Mouse (Mus musculus) forebrain, embryonic 11.5 days (tissue): ENCODE results near the gene Twist2. TPM values are rescaled to one million over a fixed set of nuclear protein-coding genes. Genes with fewer than 3 reads are reported as not detected.

Experiments used
- ATAC-seq: fragments of 200-750 bp; cut with Nextera tagmentation; replicated peaks from 2 replicates; pipeline ENCODE4 v1.8.0; 2017; ENCODE audit warnings: moderate TSS enrichment; ENCODE audit not compliant: low FRiP score
- DNase-seq: peaks from one replicate; pipeline ENCODE4 v3.0.0-alpha.2; 2017; ENCODE audit warnings: low spot score
- H3K27ac ChIP-seq: fragments of 300-500 bp; sonication (generic); 2 replicates; pipeline ENCODE4 v1.5.1; 2014; ENCODE audit warnings: low read depth, low read length
- H3K27me3 ChIP-seq: fragments of 300-500 bp; sonication (generic); 2 replicates; pipeline ENCODE4 v1.6.1; 2014; ENCODE audit warnings: mild to moderate bottlenecking, low read length, mixed read lengths; ENCODE audit not compliant: control insufficient read depth, insufficient read depth
- H3K36me3 ChIP-seq: fragments of 300-500 bp; sonication (generic); 2 replicates; pipeline ENCODE4 v1.6.1; 2014; ENCODE audit warnings: mild to moderate bottlenecking, low read length, moderate library complexity, mixed read lengths; ENCODE audit not compliant: control insufficient read depth, insufficient read depth
- H3K4me1 ChIP-seq: fragments of 300-500 bp; sonication (generic); replicated peaks from 2 replicates; pipeline ENCODE4 v1.6.1; 2014; ENCODE audit warnings: low read length, mixed read lengths; ENCODE audit not compliant: control insufficient read depth, insufficient read depth
- H3K4me2 ChIP-seq: fragments of 300-500 bp; sonication (generic); 2 replicates; pipeline ENCODE4 v1.6.1; 2014; ENCODE audit warnings: low read depth, mild to moderate bottlenecking, low read length, moderate library complexity, mixed read lengths; ENCODE audit not compliant: severe bottlenecking
- H3K4me3 ChIP-seq: fragments of 300-500 bp; sonication (generic); 2 replicates; pipeline ENCODE4 v1.5.1; 2014; ENCODE audit warnings: low read depth, low read length
- H3K9ac ChIP-seq: fragments of 300-500 bp; sonication (generic); 2 replicates; pipeline ENCODE4 v1.6.1; 2014; ENCODE audit warnings: low read length
- H3K9me3 ChIP-seq: fragments of 300-500 bp; sonication (generic); 2 replicates; pipeline ENCODE4 v1.6.1; 2016; ENCODE audit warnings: low read length, mixed read lengths; ENCODE audit not compliant: control insufficient read depth
- WGBS: fragments of 180-500 bp; shearing (Covaris S2); extraction: QIAGEN DNeasy Blood & Tissue Kit; methylation state at CpG from one replicate; pipeline ENCODE4 v1.1.7; 2014; 5-methylcytosine and 5-hydroxymethylcytosine counted together
- polyA plus RNA-seq: library from polyadenylated mRNA; unstranded; fragments of >200 nt; fragmentation: Nextera tagmentation; extraction: Ambion mirVana; gene quantifications from 2 replicates; pipeline ENCODE4 v1.2.1, GENCODE M21; 2014

Gene Twist2
- polyA plus RNA-seq, 1 experiment from 2014 or later = 7.9 TPM

DNA sequence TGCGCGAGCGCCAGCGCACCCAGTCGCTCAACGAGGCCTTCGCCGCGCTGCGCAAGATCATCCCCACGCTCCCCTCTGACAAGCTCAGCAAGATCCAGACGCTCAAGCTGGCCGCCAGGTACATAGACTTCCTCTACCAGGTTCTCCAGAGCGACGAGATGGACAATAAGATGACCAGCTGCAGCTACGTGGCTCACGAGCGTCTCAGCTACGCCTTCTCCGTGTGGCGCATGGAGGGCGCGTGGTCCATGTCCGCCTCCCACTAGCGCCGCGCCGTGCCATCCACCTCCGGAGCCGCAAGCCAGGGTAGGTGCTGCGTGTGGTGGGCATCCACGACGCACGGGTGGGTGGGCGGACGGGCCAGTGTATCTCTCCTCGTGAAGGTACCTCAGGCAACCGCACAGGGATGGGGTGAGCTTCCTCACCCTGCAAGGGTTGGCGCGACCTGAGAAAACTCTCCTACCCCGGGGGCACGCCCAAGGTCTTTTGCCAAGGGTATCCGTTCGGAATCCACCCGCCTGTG is 644 bp downstream of the Twist2 start:
- H3K4me2 ChIP-seq = peak overlapping the region; percentile 68
- H3K4me3 ChIP-seq = peak overlapping the region; percentile 34
- peaks cover 4% of the 10 kb centered on the region; the same call in 1 of the 2 replicates for H3K4me1 ChIP-seq
- no peak overlapping the region for H3K27ac ChIP-seq
- no peaks in the 10 kb centered on the region for H3K9me3 ChIP-seq
- no peak overlapping the region; the same call in 1 of the 2 replicates for H3K9ac ChIP-seq
- peaks cover 46% of the 10 kb centered on the region for H3K27me3 ChIP-seq
- ATAC-seq = no peak
- no peaks in the 10 kb centered on the region for H3K36me3 ChIP-seq
- DNase-seq = peak; percentile 55
- 1% methylated on average over 45 of the region's 45 CpGs for WGBS

DNA sequence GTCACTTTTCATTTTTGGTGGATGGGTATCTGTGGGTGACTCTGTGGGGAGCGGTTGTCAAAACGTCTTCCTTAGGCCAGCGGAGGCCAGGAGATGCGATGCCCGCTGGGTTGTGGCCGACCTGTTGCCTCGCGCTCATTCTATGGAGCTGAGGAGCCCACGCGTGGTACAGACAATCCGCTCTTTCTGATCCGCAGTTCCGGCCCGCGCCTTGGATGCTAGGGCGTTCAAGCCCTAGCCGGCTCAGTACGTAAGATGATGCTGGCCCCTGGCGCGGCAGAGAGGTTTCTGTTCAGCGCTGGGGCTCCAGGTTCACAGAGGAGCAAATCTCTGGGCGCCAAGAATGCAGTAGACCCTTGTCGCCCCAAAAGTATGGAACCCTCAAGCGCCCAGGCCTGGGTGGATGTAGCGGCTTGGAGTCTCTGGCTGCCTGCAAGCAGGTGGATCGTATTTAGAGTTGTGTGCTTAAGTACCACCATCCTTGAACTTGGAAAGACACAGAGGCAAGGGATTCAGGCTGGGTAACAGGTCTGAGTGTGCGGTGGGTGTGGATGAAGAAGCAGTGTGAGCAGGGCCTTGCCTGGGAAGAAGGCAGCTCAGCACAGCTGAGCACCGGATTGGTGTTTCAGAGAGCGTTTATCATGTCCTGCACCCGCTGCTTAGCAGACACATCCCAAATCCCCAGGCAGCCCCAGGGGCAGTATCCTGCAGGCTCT is 1.3 kb downstream of the Twist2 start:
- H3K27ac ChIP-seq = no peak overlapping the region
- H3K9ac ChIP-seq = no peak overlapping the region
- DNase-seq = no peak
- no peak for ATAC-seq
- peak overlapping the region; percentile 34 for H3K4me3 ChIP-seq
- peak overlapping the region; percentile 9; the same call in 1 of the 2 replicates for H3K4me2 ChIP-seq
- 7% methylated on average over 30 of the region's 30 CpGs for WGBS
- no peaks in the 10 kb centered on the region for H3K36me3 ChIP-seq
- no peaks in the 10 kb centered on the region for H3K9me3 ChIP-seq
- H3K4me1 ChIP-seq = peaks cover 4% of the 10 kb centered on the region; the same call in 1 of the 2 replicates
- H3K27me3 ChIP-seq = peaks cover 46% of the 10 kb centered on the region

- H3K27ac ChIP-seq = no peak overlapping the region
- DNase-seq (no peak), ATAC-seq (no peak)
- no peak overlapping the region for H3K4me3 ChIP-seq
- H3K4me2 ChIP-seq = no peak overlapping the region
- no peaks in the 10 kb centered on the region for H3K36me3 ChIP-seq
- H3K9ac ChIP-seq = no peak overlapping the region
- no peaks in the 10 kb centered on the region for H3K9me3 ChIP-seq
- H3K4me1 ChIP-seq = peaks cover 4% of the 10 kb centered on the region; the same call in 1 of the 2 replicates
- peaks cover 46% of the 10 kb centered on the region for H3K27me3 ChIP-seq
- WGBS = 73% methylated on average over 6 of the region's 6 CpGs
These were observed 2.2 kb downstream of the Twist2 start for GRCm38 (mm10) chr1:91803416-91803815.

- H3K4me3 ChIP-seq = no peak overlapping the region
- H3K36me3 ChIP-seq = no peaks in the 10 kb centered on the region
- no peaks in the 10 kb centered on the region for H3K4me1 ChIP-seq
- DNase-seq (no peak), ATAC-seq (no peak)
- no peaks in the 10 kb centered on the region for H3K27me3 ChIP-seq
- no peaks in the 10 kb centered on the region for H3K9me3 ChIP-seq
- no peak overlapping the region for H3K4me2 ChIP-seq
- no peak overlapping the region for H3K9ac ChIP-seq
- H3K27ac ChIP-seq = no peak overlapping the region
- 91% methylated on average over 3 of the region's 3 CpGs for WGBS
These were observed 14.8 kb downstream of the Twist2 start for GRCm38 (mm10) chr1:91816067-91816466.

DNA sequence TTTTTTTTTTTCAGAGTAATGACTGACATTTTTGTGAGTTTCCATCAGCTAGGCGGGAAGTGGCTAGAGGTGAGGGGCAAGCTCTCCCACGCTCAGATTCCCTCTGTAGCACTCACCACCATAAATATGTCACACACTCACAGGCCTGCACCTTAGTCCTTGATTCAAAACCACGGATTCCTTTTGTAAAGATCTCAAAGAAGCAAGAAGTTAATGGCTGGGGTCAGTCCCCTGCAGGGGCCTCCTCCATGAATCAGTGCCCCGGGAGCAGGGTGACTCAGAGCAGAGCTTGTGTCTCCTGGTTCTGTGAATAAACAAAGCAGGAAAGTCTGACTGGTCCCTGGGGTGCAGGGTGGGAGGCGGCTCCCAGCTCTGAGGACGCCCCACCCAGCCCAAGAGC is 15.3 kb downstream of the Twist2 start:
- no peaks in the 10 kb centered on the region for H3K27me3 ChIP-seq
- ATAC-seq (no peak), DNase-seq (no peak)
- H3K36me3 ChIP-seq = no peaks in the 10 kb centered on the region
- H3K9me3 ChIP-seq = no peaks in the 10 kb centered on the region
- no peak overlapping the region for H3K27ac ChIP-seq
- no peak overlapping the region for H3K9ac ChIP-seq
- no peak overlapping the region for H3K4me3 ChIP-seq
- WGBS = 51% methylated on average over 6 of the region's 6 CpGs
- H3K4me1 ChIP-seq = no peaks in the 10 kb centered on the region
- no peak overlapping the region for H3K4me2 ChIP-seq

GRCm38 (mm10) chr1:91819237-91819636 is 18.0 kb downstream of the Twist2 start:
- H3K9ac ChIP-seq = no peak overlapping the region
- no peak overlapping the region for H3K4me3 ChIP-seq
- H3K4me2 ChIP-seq = no peak overlapping the region
- ATAC-seq (no peak), DNase-seq (no peak)
- H3K27me3 ChIP-seq = no peaks in the 10 kb centered on the region
- H3K27ac ChIP-seq = no peak overlapping the region
- no peaks in the 10 kb centered on the region for H3K4me1 ChIP-seq
- H3K9me3 ChIP-seq = no peaks in the 10 kb centered on the region
- no peaks in the 10 kb centered on the region for H3K36me3 ChIP-seq
- 69% methylated on average over 9 of the region's 9 CpGs for WGBS

DNA sequence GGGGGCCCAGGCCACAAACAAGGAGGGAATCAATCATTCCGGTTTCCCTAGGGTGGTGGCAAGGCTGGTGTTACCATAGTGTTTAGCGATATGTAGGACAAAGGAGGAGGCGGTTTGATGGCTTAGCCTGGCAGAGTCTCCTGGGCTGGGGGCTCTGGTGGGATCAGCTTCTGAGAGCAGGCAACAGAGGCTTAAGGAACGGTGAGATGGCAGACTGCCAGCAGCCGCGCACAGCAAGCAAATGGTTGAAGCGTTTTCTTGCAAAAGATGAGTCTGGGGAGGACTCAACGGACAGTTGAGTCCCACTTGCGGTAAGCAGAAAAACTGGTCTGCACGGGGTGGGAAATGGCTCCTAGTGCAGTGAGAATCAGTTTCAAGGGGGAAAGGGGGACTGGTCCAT is 19.3 kb downstream of the Twist2 start:
- no peak overlapping the region for H3K9ac ChIP-seq
- ATAC-seq (no peak), DNase-seq (no peak)
- no peak overlapping the region for H3K4me2 ChIP-seq
- H3K4me1 ChIP-seq = no peaks in the 10 kb centered on the region
- no peak overlapping the region for H3K4me3 ChIP-seq
- H3K9me3 ChIP-seq = no peaks in the 10 kb centered on the region
- no peak overlapping the region for H3K27ac ChIP-seq
- no peaks in the 10 kb centered on the region for H3K27me3 ChIP-seq
- WGBS = 87% methylated on average over 10 of the region's 10 CpGs
- no peaks in the 10 kb centered on the region for H3K36me3 ChIP-seq

GRCm38 (mm10) chr1:91822316-91822824 is 21.1 kb downstream of the Twist2 start:
- no peak for DNase-seq
- 87% methylated on average over 4 of the region's 4 CpGs for WGBS
- no peak overlapping the region for H3K27ac ChIP-seq
- no peak overlapping the region for H3K4me2 ChIP-seq
- no peak for ATAC-seq
- no peaks in the 10 kb centered on the region for H3K36me3 ChIP-seq
- no peak overlapping the region for H3K4me3 ChIP-seq
- H3K9me3 ChIP-seq = no peaks in the 10 kb centered on the region
- no peaks in the 10 kb centered on the region for H3K4me1 ChIP-seq
- H3K27me3 ChIP-seq = no peaks in the 10 kb centered on the region
- no peak overlapping the region for H3K9ac ChIP-seq

DNA sequence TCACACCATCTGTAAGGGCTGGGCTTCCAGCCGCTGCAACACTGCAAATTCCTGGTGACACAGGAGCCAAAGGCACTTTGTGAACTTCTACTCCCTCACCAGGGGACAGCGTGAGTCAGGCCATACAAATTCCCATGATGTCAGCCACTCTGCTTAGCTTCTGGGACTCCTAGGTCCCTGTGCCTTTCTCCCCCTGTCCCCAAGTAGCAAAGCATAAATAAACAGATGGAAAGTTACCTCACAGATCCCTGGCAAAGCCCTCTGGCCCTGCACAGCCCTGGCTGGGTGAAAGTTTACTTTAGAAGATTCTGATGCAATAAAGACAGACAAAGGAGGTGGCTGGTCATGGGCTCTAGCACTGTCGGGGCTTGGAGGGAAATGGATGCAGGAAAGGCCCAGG is 22.3 kb downstream of the Twist2 start:
- Histone ChIP-seq H3K4me2 (no peak overlapping the region), H3K9me3 (no peaks in the 10 kb centered on the region), H3K27me3 (no peaks in the 10 kb centered on the region), H3K4me3 (no peak overlapping the region), H3K4me1 (no peaks in the 10 kb centered on the region), H3K27ac (no peak overlapping the region), H3K9ac (no peak overlapping the region), H3K36me3 (no peaks in the 10 kb centered on the region)
- DNase-seq = no peak
- 62% methylated on average over 3 of the region's 3 CpGs for WGBS
- ATAC-seq = no peak
